Mouse (Mus musculus) liver, embryonic 14.5 days (tissue): ENCODE measurements at regions not wholly inside any gene's neighbourhood (a gene's known extent, or its start where the extent isn't known, plus 50 kb on each side); places are given as distances from the start of the nearest gene placed in this dataset.

ENCODE experiments used
- ATAC-seq: fragments of 200-750 bp; cut with Nextera tagmentation; 2 replicates; pipeline ENCODE4 v1.8.0; 2017; ENCODE audit warnings: moderate number of reproducible peaks, mild to moderate bottlenecking, moderate library complexity; ENCODE audit not compliant: insufficient read depth
- DNase-seq, 3 experiments: peaks; one replicate each; pipeline ENCODE4 v3.0.0-alpha.2; 2012 to 2013; ENCODE audit warnings: low read depth in 3 of 3, low spot score in 3 of 3
- H3K27ac ChIP-seq: fragments of 300-500 bp; sonication (generic); 2 replicates; pipeline ENCODE4 v1.5.1; 2014; ENCODE audit warnings: moderate library complexity, mild to moderate bottlenecking, control low read depth, inconsistent platforms
- H3K27me3 ChIP-seq: fragments of 300-500 bp; sonication (generic); 2 replicates; pipeline ENCODE4 v1.6.1; 2014; ENCODE audit warnings: mild to moderate bottlenecking, low read length, moderate library complexity; ENCODE audit not compliant: control insufficient read depth, insufficient read depth
- H3K36me3 ChIP-seq: fragments of 300-500 bp; sonication (generic); replicated peaks from 2 replicates; pipeline ENCODE4 v1.6.1; 2014; ENCODE audit warnings: low read depth; ENCODE audit not compliant: control insufficient read depth, insufficient read depth
- H3K4me1 ChIP-seq, 2 experiments: fragments of 200-500 bp in 1 of 2; fragments of 300-500 bp in 1 of 2; sonication (generic) in 1 of 2; replicated peaks; 2 replicates each; pipeline ENCODE4 v1.6.1; 2012 to 2014; ENCODE audit warnings: antibody characterized with exemption in 1 of 2, inconsistent platforms in 1 of 2, low read length in 1 of 2; ENCODE audit not compliant: control insufficient read depth in 2 of 2, insufficient read depth in 2 of 2
- H3K4me2 ChIP-seq: fragments of 300-500 bp; sonication (generic); 2 replicates; pipeline ENCODE4 v1.6.1; 2014; ENCODE audit warnings: low read depth, mild to moderate bottlenecking, control low read depth, moderate library complexity
- H3K4me3 ChIP-seq, 2 experiments: fragments of 200-500 bp in 1 of 2; fragments of 300-500 bp in 1 of 2; sonication (generic) in 1 of 2; 2 replicates each; pipeline ENCODE4 v1.5.1; 2012 to 2014; ENCODE audit warnings: low read depth in 2 of 2, low read length in 2 of 2, mild to moderate bottlenecking in 2 of 2, control low read depth in 1 of 2, inconsistent platforms in 1 of 2, moderate library complexity in 1 of 2; ENCODE audit not compliant: insufficient read depth in 1 of 2
- H3K9ac ChIP-seq: fragments of 300-500 bp; sonication (generic); replicated peaks from 2 replicates; pipeline ENCODE4 v1.6.1; 2014; ENCODE audit warnings: mild to moderate bottlenecking, control low read depth, moderate library complexity
- H3K9me3 ChIP-seq: fragments of 300-500 bp; sonication (generic); 2 replicates; pipeline ENCODE4 v1.6.1; 2016; ENCODE audit warnings: low read length, mixed read lengths; ENCODE audit not compliant: control insufficient read depth
- CTCF ChIP-seq: IDR thresholded peaks from 2 replicates; pipeline ENCODE4 v1.5.1; 2016; ENCODE audit warnings: antibody characterized with exemption, low read depth, control low read depth
- EP300 ChIP-seq: IDR thresholded peaks from 2 replicates; pipeline ENCODE4 v1.6.1; 2016; ENCODE audit warnings: antibody characterized with exemption, low read depth
- WGBS: fragments of 180-500 bp; shearing (Covaris S2); extraction: QIAGEN DNeasy Blood & Tissue Kit; methylation state at CpG from one replicate; pipeline ENCODE4 v1.1.7; 2014; ENCODE audit not compliant: insufficient replicate concordance; 5-methylcytosine and 5-hydroxymethylcytosine counted together

DNA sequence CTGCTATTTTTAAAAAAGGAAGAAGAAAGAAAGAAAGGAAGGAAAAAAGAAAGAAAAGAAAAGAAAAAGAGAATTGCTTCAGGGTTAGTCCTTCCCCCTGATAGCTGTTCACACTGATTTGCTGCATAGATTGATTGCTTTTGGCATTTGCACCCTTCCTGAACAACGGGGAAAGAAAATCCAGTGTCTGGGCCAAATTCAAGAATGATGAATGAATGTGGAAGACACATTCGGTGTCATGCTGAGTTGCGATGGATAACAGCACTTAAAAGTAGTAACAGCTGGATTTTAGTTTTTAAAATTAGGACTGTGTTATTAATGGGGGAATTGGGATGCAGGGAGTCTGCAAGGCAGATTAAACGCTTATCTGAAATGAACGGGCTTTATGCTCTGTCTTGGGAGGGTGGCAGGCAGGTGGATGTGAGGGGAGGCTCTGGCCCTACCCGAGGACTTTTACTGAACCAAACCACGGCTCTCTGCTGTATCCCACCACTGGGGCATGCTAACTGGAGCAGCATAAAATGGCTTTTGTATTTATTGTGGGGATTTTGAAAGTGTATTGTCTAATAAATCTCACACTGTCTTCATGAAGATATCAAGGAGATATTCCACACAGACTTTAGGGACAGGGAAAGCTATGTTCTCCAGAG is 114.4 kb downstream of the Lca5 start:
- Histone ChIP-seq H3K27me3 (no peaks in the 10 kb centered on the region), H3K9ac (no peak overlapping the region), H3K9me3 (no peaks in the 10 kb centered on the region), H3K27ac (no peak overlapping the region), H3K4me1 (no peaks in the 10 kb centered on the region), H3K36me3 (no peaks in the 10 kb centered on the region), H3K4me2 (no peak overlapping the region), H3K4me3 (no peak overlapping the region)
- no peak for DNase-seq
- no peak for TF ChIP-seq CTCF
- TF ChIP-seq EP300: no peak
- ATAC-seq: no peak
- WGBS: 52% methylated on average over 7 of the region's 7 CpGs

DNA sequence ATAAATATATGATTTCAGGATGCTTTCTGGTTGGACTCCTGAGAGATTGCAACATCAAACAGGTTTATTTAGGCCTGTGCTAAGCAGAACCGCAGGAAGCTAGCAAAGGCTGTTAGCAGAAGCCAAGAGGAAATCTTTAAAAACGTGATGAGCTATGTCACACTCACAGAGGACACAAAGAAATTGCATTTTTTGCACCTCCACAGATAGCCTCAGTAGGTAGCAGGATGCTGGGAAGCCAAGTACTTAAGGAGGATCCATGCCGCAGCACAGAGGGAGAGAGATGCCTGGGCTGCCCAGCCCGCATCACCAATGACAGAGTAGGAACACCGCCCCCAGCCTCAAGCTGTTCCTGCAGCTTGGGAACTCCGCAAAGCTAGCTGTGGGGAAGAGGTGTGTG is 115.0 kb downstream of the Lca5 start:
- H3K4me2 ChIP-seq: no peak overlapping the region
- 17% methylated on average over 6 of the region's 6 CpGs for WGBS
- TF ChIP-seq CTCF (no peak), EP300 (no peak)
- no peak overlapping the region for H3K9ac ChIP-seq
- no peaks in the 10 kb centered on the region for H3K4me1 ChIP-seq
- H3K9me3 ChIP-seq: no peaks in the 10 kb centered on the region
- no peak for DNase-seq
- H3K27me3 ChIP-seq: no peaks in the 10 kb centered on the region
- no peak overlapping the region for H3K4me3 ChIP-seq
- H3K36me3 ChIP-seq: no peaks in the 10 kb centered on the region
- ATAC-seq: no peak
- H3K27ac ChIP-seq: no peak overlapping the region

DNA sequence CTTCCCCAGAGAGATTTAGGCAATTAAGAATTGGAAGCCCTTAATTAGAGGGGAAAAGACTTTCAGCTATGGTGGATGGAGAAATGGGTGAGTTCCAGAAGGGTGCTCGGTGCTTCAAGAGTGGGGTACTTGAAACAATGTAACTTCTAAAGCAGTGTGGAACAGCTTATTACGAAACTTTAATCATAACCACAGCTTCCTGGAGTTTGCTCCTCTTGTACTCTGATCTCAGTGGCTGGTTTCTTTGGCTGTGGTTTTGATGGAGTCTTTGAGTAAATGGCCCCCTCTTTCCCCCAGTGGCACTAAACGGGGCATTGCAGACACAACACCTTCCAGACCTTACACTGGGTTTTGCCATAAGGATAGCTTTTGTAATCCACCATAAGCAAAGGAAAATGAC is 116.6 kb downstream of the Lca5 start:
- TF ChIP-seq EP300 (no peak), CTCF (no peak)
- 26% methylated on average over 3 of the region's 3 CpGs for WGBS
- Histone ChIP-seq H3K4me1 (no peaks in the 10 kb centered on the region), H3K27me3 (no peaks in the 10 kb centered on the region), H3K27ac (no peak overlapping the region), H3K4me3 (no peak overlapping the region), H3K36me3 (no peaks in the 10 kb centered on the region), H3K9ac (no peak overlapping the region), H3K4me2 (no peak overlapping the region), H3K9me3 (no peaks in the 10 kb centered on the region)
- ATAC-seq (no peak), DNase-seq (no peak)

DNA sequence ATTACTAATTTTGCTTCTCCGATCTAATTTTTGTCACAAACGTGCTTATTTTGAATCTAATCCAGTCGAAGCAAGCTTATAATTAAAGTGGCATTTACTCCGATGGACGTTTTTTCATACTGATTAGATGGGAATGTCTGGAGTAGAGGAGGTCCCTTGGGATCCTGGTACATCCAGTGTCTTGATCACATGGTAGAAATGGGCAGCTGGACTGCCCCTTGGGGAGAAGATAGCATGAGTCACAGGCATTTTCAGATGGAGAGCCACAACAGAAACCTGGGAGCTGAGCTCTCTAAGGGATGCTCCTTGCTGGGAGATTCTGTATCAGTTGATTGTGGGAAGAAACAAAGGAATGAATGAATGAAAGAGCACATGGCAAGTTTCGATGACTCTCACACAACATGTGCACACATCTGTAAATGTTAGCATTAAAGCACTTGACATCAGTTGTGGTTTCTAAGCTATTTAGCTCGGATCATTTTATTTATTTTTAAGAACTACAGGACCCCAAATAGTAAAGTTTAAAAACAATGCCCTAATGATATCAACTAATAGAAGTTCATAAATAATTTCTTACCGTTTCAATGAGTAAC is 117.8 kb downstream of the Lca5 start:
- Histone ChIP-seq H3K27me3 (no peaks in the 10 kb centered on the region), H3K4me1 (no peaks in the 10 kb centered on the region), H3K27ac (no peak overlapping the region), H3K4me3 (no peak overlapping the region), H3K36me3 (no peaks in the 10 kb centered on the region), H3K9me3 (no peaks in the 10 kb centered on the region), H3K4me2 (no peak overlapping the region), H3K9ac (no peak overlapping the region)
- 67% methylated on average over 8 of the region's 8 CpGs for WGBS
- TF ChIP-seq CTCF: no peak
- no peak for TF ChIP-seq EP300
- no peak for DNase-seq
- no peak for ATAC-seq

DNA sequence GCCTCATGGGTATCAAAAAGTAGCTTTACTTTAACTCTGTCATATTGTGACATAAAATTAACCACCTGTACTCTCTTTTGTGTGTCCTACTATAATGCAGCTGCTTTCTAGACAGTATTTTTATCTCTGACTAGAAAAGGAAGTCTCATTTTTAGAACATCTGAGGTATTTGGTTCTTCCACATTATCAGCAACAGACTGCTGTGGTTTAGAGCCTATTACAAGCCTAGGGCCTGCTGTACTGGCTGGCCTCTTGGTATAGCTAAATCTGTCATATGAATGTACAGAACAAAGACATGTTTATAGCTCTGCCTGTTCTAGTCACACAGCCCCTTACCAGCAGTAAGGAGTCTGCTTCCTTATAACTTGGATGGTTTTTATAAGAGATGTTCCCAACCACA is 119.1 kb downstream of the Lca5 start:
- no peaks in the 10 kb centered on the region for H3K36me3 ChIP-seq
- H3K9ac ChIP-seq: no peak overlapping the region
- H3K27ac ChIP-seq: no peak overlapping the region
- no peaks in the 10 kb centered on the region for H3K27me3 ChIP-seq
- ATAC-seq: no peak
- H3K9me3 ChIP-seq: no peaks in the 10 kb centered on the region
- no peaks in the 10 kb centered on the region for H3K4me1 ChIP-seq
- TF ChIP-seq CTCF: no peak
- H3K4me3 ChIP-seq: no peak overlapping the region
- DNase-seq: no peak
- no peak overlapping the region for H3K4me2 ChIP-seq
